Mouse (Mus musculus) ZHBTc4 (cell line): ENCODE measurements around the gene Mroh2a.

Experiments used
- DNase-seq: peaks from one replicate; pipeline ENCODE4 v3.0.0-alpha.2; 2011; ENCODE audit warnings: low read depth, low spot score

Gene Mroh2a

GRCm38 (mm10) chr1:88258881-88259642, 32.3 kb downstream of the Mroh2a start:
- no peak for DNase-seq

GRCm38 (mm10) chr1:88259643-88260024, 32.8 kb downstream of the Mroh2a start:
- no peak for DNase-seq

GRCm38 (mm10) chr1:88260114-88260513, 33.3 kb downstream of the Mroh2a start:
- no peak for DNase-seq

- DNase-seq, result no peak
These were observed 34.0 kb downstream of the Mroh2a start for GRCm38 (mm10) chr1:88260604-88261377.

GRCm38 (mm10) chr1:88261706-88262105, 34.9 kb downstream of the Mroh2a start:
- no peak for DNase-seq

GRCm38 (mm10) chr1:88262255-88262654, 35.5 kb downstream of the Mroh2a start:
- peak; percentile 64 for DNase-seq

GRCm38 (mm10) chr1:88262961-88263360, 36.2 kb downstream of the Mroh2a start:
- no peak for DNase-seq

- DNase-seq, result no peak
These were observed 37.0 kb downstream of the Mroh2a start for GRCm38 (mm10) chr1:88263778-88264177.

- DNase-seq, result no peak
These were observed 37.6 kb downstream of the Mroh2a start for GRCm38 (mm10) chr1:88264237-88264868.

- DNase-seq, result no peak
These were observed 38.1 kb downstream of the Mroh2a start for GRCm38 (mm10) chr1:88264869-88265240.

- no peak for DNase-seq
These were observed 39.3 kb downstream of the Mroh2a start for GRCm38 (mm10) chr1:88266123-88266522.

- no peak for DNase-seq
These were observed 40.7 kb downstream of the Mroh2a start for GRCm38 (mm10) chr1:88267489-88267888.

GRCm38 (mm10) chr1:88268070-88268469, 41.3 kb downstream of the Mroh2a start:
- no peak for DNase-seq

- DNase-seq, result no peak
These were observed 42.9 kb downstream of the Mroh2a start for GRCm38 (mm10) chr1:88269539-88270309.

GRCm38 (mm10) chr1:88272851-88273250, 46.1 kb downstream of the Mroh2a start:
- DNase-seq, result peak; percentile 66

- DNase-seq, result no peak
These were observed 46.5 kb downstream of the Mroh2a start for GRCm38 (mm10) chr1:88273326-88273725.

GRCm38 (mm10) chr1:88273832-88274231, 47.0 kb downstream of the Mroh2a start:
- DNase-seq, result no peak

GRCm38 (mm10) chr1:88274371-88275077, 47.7 kb downstream of the Mroh2a start:
- peak; percentile 1 for DNase-seq

- DNase-seq, result peak; percentile 7
These were observed 48.4 kb downstream of the Mroh2a start for GRCm38 (mm10) chr1:88275078-88275680.

GRCm38 (mm10) chr1:88275698-88276523, 49.1 kb downstream of the Mroh2a start:
- peak; percentile 11 for DNase-seq
